Mouse (Mus musculus): ENCODE results near the gene S100a6.

DNA sequence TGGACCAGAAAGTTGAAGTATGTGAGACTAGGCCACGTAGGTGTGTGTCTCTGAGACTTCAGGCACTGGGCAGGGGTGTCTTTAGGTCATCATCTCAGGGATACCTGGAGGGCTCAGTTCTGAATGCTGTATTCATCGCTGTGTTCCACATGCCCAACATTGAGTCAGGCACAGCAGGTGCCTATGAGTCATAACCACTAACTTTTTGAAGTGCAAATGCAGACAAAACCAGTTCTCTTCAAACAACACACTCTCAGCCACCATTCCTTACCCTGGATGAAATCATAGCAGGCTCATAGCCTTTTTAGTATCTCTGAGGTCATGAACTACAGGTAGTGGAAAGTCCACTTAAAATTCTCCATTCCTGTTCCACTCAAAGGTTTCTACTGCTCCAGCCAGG, 16.6 kb downstream of the S100a6 start:
- TF ChIP-seq ZC3H11A (IDR thresholded peaks at IDR 0.05; ENCODE audit: borderline replicate concordance, low read depth, low read length) (no peak), CHD2 (IDR thresholded peaks at IDR 0.05; ENCODE audit: low read depth, low read length) (no peak)

Measured in ES-E14 (cell line).